Mouse (Mus musculus) embryo, embryonic 11 days (tissue): ENCODE results near the gene Rpl10a.
A peak's percentile ranks its signal among the peaks of the same experiment; 100 is the strongest.
"Not testable (repeated sequence)": the region's sequence is repeated elsewhere in the genome, so short reads cannot be mapped to it uniquely, and the experiment has no call there.

Experiments
- DNase-seq: peaks from one replicate; pipeline ENCODE4 v3.0.0-alpha.2; 2015

Gene Rpl10a

DNA sequence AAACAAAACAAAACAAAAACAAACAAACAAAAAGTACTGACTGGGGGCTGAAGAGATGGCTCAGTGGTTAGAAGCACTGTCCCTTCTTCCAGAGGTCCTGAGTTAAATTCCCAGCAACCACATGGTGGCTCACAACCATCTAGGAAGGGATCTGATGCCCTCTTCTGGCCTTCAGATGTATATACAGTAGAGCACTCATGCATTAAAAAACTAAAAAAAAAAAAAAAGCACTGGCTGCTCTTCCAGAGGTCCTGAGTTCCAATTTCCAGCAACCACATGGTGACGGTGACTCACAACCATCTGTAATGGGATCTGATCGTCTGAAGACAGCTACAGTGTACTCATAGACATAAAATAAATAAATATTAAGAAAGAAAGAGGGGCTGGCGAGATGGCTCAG is 17.4 kb upstream of the Rpl10a start:
- DNase-seq = no peak

DNA sequence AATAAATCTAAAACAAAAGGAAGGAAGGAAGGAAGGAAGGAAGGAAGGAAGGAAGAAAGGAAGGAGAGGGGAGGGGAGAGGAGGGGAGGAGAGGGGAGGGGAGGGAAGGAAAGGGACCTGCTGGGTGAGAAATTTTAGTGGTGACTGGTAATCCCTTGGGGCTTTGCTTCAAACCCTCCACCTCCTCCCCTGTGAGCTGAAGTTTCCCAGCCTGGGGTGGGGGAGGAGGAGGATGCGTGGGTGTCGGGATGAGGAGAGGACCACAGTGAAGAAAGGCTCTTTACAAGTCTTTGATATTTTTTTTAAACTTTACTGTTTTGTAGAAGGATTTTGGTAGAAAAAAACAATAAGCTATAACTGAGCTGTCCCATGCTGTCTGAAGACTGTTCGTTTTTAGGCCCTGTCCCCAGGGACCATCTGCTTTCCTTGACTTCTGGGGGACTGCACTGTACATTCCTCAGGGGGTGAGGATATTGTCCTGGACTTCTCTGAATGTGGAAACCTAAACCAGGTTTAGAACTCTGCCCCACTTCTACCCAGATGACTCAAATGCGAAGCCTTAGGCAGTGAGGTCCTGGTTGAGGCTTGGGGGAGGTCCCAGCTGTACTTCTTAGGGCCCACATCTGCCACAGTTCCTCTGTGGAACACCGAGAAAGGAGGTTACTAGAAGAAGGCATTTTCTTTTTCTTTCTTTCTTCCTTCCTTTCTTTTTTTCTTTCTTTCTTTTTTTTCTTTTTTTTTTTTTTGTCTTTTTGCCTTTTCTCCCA is 16.7 kb upstream of the Rpl10a start:
- no peak for DNase-seq

DNA sequence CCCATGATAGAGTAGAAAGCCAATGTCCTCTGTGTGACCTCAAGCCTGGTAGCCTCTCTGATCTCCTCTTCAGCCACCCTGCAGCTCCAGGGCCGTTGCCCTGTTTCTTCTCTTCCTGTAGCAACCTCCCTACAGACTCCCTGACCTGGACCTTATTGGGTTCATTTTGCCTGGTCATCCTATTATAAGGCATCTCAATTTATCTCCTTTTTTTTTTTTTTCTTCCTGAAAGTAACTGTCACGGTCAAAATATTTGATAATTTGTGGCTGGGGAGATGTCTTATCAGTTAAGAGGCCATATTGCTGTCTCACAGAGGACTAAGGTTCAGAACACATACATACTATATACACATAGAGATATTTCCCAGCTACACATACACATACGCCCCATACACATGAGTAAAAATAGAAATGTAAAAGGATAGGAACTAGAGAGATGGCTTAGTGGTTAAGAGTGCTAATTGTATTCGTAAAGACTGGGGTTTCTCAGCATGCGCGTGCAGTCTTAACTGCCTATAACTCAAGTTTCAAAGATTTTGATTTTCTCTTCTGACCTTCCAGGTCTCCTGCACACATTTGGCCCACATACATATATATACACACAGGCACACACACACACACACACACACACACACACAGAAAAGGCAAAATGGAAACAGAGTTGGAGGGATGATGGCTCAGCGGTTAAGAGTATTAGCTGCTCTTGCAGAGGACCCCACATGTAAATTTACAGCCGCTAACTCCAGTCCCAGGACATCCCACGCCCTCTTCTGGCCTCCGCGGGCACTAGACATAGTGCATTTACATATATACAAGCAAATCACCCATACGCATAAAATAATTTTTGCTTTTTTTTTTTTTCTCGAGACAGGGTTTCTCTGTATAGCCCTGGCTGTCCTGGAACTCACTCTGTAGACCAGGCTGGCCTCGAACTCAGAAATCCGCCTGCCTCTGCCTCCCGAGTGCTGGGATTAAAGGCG is 15.7 kb upstream of the Rpl10a start:
- DNase-seq = peak; percentile 42

DNA sequence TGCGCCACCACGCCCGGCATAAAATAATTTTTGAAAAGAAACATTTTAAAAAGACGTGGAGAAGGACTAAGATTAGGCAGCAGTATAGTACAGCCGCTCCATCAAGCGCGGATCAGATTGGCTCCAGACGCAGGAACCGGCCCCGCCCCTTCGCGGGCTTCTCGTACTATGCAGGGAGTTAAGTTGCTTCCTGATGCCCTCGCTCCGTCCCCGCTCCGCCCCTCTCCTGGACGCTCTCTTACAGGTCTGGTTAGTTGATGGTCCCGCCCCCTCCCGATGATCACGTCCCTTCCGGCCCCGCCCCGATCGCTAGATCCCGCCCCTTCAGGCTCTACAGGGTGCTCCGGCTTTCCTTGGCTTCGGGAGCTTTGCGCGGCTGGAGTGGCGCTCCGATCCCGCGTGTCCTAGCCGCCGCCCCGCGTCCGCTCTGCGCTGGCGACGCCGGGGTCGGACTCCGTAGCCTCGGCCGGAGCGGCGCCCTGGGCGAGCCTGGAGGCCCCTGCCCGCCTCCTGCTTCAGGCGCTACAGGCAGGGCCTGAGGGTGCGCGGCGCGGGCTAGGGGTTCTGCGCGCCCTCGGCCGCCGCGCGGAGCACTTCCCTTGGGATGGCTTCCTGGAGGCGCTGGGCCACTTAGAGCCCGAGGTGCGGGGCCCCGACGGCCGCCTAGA is 14.9 kb upstream of the Rpl10a start, which contains the start of gene Fance:
Gene Fance (plus strand): TSS at position 308 of the 668 bp plus-strand sequence.
- peak; percentile 99 for DNase-seq

DNA sequence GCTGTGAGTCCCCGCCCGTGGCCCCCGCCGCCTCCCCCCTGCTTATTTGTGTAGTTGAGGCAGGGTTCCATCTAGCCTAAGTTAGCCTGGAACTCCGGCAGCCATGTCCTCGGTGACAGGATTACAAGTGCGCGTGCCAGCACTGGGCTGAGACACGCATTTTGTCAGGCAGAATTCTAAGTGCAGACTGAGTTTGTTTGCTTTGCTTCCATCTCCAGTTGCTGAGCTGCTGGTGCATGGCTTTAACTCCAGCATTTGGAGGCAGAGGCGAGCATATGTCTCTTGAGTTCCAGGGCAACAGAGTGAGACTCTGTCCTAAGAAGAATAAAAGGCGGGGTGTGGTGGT is 14.4 kb upstream of the Rpl10a start:
- no peak for DNase-seq

DNA sequence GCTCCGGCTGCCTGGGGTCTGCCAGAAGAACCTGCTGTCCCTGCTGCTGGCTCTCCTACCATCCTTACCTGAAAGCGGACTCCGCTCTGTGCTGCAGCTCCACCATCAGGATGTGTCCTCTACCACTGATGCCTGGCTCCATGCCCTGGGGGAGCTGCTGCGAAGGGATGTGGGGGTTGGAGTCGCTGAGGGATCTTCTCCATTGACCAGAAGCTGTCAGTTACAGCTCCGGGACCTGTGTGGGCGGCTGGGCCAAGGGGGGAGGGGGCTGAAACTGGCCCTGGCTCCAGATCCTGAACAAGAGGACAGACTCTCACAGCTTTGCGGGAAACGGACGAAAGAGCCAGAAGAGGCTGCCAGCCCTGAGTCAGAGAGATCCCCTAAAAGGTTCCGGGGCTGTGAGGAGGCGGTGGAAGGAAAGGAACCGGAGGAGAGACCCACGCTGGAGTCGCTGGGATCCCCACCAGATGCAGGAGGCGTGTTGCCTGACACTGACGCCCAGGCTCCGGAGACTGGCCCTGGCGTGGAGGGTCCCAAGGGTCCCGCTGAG is 12.6 kb upstream of the Rpl10a start:
- DNase-seq = no peak

DNA sequence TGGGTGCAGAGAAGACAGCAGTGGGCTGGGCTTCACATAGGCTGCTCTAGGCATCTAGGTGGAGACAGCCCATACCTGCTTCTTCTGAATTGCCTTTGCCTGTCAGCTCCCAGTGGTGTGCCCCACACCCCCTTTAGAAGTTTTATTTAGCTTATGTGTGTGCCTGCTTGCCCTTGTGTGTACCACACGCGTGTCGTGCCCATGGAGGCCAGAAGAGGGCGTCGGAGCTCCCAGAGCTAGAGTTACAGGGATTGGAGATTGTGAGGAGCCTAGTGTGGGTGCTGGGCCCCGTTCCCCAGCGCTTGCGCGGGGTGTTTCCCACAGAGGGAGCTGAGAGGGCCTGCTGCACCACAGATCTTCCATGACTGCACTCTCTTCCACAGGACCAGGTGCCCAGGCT is 11.8 kb upstream of the Rpl10a start:
- no peak for DNase-seq

DNA sequence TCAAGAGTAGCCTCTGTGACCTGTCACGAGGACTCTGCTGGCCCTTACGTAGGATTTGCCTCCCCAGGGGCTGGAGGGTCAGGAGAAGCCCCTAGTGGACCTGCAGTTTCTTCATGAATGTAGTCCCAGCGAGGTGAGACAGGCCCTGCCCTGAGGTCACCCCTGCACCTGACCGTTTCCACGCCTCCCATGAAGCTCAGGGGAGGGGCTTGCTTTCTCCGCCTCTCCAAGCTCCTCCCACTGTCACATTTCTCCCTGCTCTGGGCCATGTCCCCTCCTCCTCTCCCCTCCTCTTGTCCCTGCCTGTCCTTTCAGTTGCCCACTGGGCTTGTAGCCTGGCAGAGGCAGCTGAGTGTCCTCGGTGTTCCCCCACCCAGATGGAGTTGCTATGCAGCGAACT is 11.2 kb upstream of the Rpl10a start:
- no peak for DNase-seq

DNA sequence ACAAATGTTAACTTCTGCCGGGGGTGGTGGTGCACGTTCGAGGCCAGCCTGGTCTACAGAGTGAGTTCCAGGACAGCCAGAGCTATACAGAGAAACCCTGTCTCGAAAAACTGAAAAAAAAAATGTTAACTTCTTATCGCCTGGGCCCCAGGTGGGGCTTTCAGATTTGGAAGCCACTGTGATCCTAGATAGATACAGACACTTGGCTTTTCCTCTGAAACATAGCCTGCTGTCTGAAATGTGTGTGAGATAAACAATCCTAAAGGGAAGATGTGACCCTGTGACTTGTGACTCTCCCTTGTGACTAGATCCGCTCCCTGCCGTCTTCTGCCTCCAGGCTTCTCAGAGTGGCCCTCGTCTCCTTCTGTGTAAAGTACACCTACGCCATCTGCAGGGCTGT is 10.5 kb upstream of the Rpl10a start:
- DNase-seq = no peak

DNA sequence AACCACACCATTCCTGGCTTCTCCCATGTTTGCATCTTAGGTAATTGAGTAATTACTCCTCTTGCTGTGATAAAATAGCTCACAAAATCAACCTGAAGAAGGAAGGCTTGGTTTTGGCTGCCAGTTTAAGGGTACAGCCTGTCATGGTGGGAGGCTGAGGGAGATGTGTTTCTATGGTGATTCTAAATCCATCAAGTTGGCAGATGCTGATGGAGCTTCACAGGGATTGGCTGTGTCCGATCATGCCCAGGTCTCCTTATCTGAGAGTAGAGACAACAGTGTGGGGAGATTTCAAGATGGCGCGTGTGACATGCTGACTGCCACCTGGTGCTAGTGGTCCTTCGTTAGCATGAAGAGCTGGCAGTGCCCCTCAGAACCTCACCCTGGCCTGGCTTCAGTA is 6.6 kb upstream of the Rpl10a start:
- DNase-seq = no peak

DNA sequence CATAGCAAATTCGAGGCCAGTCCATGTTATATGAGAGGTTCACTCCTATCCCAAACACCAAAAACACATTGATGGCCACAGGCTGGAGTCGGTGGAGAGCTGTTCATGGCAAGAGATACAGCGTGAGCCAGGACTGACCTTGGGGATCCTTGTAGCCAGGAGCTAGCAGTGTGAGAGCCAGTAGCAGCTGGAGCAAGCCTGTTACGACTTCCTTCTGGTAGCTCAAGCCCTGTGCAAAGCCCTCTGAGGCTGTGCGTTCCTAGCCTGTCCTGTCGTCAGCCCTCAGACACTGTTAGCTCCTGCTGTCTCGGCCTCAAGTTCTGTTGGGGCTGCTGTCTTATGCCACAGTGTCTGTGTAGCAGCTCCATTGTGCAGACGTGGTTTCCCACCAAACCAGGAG is 4.5 kb upstream of the Rpl10a start:
- no peak for DNase-seq

DNA sequence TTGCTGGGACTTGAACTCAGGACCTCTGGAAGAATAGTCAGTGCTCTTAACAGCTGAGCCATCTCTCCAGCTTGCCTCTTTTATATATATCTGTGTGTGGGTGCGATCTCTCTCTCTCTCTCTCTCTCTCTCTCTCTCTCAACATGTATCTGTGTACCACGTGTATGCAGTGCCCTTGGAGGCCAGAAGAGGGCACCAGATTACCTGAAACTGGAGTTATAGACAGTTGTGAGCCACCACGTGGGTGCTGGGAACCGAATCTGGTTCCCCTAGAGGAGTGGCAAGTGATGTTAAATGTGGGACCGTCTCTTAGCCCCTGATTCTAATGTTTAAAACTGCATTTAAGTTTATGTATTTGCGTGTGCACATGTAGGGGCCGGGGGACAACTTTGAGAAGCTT is 3.9 kb upstream of the Rpl10a start:
- DNase-seq = not testable (repeated sequence)

DNA sequence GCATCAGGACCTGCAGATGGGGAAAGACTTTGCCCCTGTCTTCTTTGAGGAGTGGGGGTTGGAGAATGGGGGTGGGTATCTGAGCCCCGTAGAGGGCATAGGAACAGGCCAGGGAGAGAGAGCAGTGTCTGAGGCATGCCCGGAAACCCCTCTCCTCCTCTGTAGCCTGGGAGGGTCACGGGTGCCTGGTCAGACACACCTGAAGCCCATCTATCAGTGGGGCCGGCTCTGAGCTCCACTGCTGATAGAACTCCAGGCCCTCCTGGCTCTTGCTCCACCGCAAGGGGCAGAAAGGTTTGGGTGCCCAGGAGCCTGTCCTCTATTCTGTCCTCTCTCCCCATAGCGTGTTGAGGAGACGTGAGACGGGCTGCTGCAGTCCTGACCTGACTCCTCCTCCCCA is 2.5 kb upstream of the Rpl10a start:
- no peak for DNase-seq

DNA sequence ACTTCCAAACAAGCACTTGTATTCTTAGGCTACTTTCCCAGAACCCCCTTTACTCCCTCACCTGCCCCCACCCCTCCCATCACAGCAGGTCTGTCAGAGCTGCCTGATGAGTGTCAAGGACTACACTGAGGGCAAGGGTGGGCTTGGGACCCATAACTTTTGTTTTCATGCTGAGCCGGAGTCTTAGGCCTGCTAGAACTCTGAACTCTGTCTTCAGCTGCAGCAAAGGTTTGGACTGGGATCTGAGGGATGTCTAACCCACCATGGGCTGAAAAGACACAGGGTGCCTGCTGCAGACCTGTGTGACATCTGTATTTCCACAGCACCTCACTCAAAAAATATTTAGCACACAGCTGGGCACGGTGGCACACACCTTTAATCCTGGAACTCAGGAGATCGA is 1.3 kb upstream of the Rpl10a start:
- no peak for DNase-seq

DNA sequence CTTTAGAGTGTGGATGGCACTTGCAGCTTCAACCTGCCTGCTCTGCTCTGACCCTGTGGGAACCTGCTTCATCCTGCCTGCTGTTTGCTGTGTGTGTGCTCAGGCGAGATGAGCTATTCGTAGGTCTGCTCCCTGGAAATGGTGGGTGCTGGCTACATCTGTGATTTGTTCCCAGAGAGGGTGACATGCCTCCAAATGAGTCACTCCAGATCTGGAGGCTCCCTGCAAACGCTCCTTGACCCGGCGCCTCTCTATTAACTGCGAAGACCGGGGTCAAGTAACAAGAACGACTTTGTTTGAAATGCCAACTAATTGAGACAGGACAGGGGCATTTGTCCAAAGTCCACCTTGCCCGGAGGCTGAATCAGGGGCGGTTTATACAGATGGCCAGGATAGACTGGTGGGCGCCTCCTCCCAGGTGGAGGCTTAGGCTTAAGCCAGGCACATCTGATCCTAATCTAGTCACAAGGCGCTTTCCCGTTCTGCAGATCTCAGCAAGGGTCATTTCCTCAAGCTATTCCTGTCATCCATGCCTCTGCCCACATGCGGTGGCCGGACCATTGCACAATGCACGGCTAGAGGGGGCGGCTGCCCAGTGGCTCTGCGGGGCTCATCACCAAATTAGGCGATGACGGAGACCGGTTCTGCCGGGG is 472 bp upstream of the Rpl10a start:
- DNase-seq = peak; percentile 34

DNA sequence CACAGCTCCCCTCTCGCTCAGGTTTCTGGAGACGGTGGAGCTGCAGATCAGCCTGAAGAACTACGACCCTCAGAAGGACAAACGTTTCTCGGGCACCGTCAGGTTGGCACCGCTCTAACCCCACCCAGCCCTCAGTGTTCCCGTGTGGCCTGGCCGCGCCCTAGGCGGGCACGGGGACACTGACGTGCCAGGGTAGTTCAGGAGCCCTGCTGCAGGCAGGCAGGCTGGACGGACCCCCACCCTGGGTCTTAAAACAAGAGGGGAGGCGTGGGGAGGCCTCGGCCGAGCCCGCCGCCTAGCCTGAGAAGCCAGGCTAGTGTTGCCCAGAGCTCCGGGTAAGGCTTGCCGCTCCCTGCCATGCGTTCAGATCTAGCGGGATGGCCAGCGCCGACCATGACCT is 675 bp downstream of the Rpl10a start:
- no peak for DNase-seq

DNA sequence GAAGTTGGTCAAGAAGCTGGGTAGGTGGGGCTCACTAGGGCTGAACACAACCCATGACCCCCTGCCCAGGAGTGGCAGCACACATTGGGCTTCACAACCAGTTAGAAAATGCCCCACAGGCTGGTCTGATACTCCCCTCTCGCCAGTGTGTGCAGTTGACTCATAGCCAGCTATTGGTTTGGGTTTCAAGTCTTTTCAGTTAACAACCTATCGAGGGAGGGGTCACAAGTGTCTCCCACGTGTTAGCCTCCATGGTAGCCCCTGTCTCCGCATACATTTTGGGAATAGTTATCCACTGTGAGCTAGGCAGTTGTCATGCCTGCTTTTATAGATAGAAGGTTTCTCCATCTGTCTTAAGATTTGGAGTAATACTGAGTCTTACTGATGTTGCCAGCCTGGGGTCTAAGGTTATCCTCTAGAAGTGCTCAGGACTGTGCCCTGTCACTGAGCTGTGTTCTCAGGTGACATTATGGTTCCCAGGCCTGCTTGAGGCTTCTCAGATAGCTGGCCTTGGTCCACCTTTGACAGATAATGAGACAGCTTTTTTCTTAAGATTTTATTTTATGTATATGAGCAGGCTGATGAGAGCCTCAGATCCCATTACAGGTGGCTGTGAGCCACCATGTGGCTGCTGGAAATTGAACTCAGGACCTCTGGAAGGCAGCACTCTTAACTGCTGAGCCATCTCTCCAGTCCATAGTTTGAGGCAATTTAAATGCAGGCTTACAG is 1.4 kb downstream of the Rpl10a start:
- no peak for DNase-seq

DNA sequence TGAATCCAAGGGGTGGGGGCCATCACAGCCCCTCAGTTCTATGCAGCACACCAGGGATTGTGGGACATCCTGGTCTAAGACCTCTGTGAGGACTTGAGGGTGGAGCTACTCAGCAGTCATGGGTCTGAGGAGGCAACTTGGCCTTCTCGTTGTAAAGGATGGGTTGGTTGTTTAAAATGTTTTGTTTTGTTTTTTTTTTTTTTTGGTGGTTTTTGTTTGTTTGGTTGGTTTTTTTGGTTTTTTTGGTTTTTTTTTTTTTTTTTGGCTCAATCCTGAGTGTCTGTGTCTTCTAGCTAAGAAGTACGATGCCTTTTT is 1.9 kb downstream of the Rpl10a start:
- no peak for DNase-seq

DNA sequence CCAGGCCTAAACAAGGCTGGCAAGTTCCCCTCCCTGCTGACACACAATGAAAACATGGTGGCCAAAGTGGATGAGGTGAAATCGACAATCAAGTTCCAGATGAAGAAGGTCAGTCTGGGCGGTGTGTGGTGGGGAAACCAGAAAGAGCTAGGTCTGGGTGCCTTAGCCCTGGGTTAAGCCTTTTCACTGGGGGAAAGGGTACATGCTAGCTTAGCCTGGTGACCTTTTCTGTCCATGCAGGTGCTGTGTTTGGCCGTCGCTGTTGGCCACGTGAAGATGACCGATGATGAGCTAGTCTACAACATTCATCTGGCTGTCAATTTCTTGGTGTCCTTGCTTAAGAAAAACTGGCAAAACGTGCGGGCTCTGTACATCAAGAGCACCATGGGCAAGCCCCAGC is 2.3 kb downstream of the Rpl10a start:
- not testable (repeated sequence) for DNase-seq

DNA sequence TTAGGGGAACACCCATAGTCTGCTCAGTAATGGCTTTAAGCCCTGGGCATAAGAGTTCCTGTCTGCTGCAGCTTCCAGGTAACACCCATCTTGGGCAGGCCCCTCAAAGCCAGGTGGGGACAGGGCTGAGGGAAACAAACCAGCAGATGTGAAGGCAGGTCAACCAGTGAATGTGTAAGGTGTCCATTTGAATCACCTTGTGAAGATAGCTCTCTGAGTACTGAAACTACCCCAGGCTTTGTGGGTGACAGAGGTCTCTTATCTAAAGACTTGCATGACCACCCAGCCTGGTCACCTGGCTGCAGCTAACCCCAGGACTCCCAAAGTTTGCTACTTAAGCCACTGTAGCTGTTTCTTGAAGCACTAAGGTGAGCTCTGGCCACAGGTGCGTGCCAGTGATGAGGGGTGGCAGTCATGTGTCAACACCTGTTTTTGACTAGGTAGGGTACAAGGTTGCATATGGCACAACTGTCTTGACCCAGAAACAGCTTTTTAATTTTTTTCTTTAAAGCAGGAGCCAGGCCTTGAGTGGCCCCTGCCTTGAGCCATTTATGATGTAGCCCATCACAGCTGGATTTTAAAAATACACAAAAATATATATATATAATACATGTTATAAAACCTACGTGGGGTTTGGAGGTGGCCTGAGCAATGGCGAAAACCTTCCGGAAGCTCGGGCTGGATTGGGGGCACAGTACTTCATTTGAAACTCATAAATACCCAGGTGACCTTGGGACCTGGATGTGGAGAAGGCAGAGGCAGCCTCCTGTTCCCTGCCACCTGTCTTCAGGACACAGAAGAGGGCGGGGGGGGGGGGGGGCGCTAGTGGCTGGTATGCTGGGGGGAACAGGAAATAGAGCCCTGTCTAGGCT is 3.2 kb downstream of the Rpl10a start:
- DNase-seq = no peak
